Mouse (Mus musculus): ENCODE results near the gene Olfr984. TPM values are rescaled to one million over a fixed set of nuclear protein-coding genes. Genes with fewer than 3 reads are reported as not detected.

Gene Olfr984
- polyA plus RNA-seq, 1 experiment: not detected

DNA sequence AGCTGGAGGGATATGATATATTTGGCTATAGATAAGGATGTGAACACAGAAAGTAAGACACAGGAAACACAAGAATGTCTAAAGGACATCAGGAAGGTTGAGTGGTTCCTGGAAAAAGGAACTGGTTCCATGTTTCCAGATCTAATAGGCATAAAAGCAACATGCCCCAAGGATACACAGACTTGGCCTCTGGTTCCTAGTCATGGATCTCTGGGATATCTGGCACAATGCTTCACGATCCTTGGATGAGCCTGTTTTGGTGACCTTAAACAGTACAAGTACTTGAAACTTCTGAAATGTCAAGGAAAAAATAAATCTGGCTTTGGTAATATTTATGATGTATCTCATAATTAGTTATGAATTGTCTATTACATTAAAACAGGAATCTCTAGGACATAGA is 16.6 kb upstream of the Olfr984 start:
- H3K4me3 ChIP-seq: no peak overlapping the region
- TF ChIP-seq MYOD1 (IDR thresholded peaks at IDR 0.05; ENCODE audit: control insufficient read depth in 1 of 3, insufficient read length in 2 of 3, low read depth in 2 of 3) (no peak), SRF (IDR thresholded peaks at IDR 0.05; ENCODE audit: control insufficient read depth, insufficient read length, low read depth) (no peak), TCF12 (IDR thresholded peaks at IDR 0.05; ENCODE audit: insufficient read depth, poor library complexity, severe bottlenecking) (no peak), MYOG (IDR thresholded peaks at IDR 0.05; ENCODE audit: control insufficient read depth in 1 of 3, insufficient read depth in 1 of 3, insufficient read length in 2 of 3, low read depth in 2 of 3) (no peak), REST (IDR thresholded peaks at IDR 0.05; ENCODE audit: insufficient read depth, insufficient read length) (no peak), CEBPB (IDR thresholded peaks at IDR 0.05; ENCODE audit: insufficient read depth, poor library complexity, severe bottlenecking) (no peak), MAX (IDR thresholded peaks at IDR 0.05; ENCODE audit: low read depth) (no peak), USF1 (IDR thresholded peaks at IDR 0.05; ENCODE audit: low read depth) (no peak), E2F4 (IDR thresholded peaks at IDR 0.05; ENCODE audit: insufficient read depth) (no peak), TCF3 (IDR thresholded peaks at IDR 0.05; ENCODE audit: insufficient read length, low read depth) (no peak), POLR2AphosphoS2 (IDR thresholded peaks at IDR 0.05; ENCODE audit: insufficient read length, low read depth) (no peak)

DNA sequence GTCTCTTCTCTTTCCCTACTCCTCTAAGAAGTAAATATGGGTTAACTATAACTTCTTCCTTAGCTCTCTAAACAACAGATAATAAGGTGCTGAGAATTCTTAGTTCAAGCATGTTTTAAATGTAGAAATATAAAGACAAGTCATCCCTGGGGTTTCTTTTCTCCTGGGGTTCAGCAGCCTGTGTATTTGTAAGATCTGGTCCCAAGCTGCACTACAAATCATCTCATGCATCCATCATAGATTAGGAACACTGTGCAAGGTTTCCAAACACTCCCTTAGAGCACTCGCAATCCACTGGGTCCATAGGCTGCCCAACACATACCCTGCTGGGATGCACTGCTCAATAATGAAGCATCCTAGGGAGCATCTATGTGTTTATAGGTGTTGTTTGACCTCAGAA is 16.1 kb upstream of the Olfr984 start, which contains the start of gene Olfr985:
Gene Olfr985, minus strand, starts transcription at position 101 of the 400 bp plus-strand sequence.
- no peak within 1 kb of the TSS for H3ac ChIP-seq (ENCODE audit: control insufficient read depth, insufficient read length)
- no peak for TF ChIP-seq POLR2AphosphoS2 (IDR thresholded peaks at IDR 0.05; ENCODE audit: insufficient read length, low read depth)
- TF ChIP-seq TCF3 (IDR thresholded peaks at IDR 0.05; ENCODE audit: insufficient read length, low read depth): no peak
- no peak for TF ChIP-seq REST (IDR thresholded peaks at IDR 0.05; ENCODE audit: insufficient read depth, insufficient read length)
- no peak for TF ChIP-seq TCF12 (IDR thresholded peaks at IDR 0.05; ENCODE audit: insufficient read depth, poor library complexity, severe bottlenecking)
- no peak for TF ChIP-seq USF1 (IDR thresholded peaks at IDR 0.05; ENCODE audit: low read depth)
- no peak for TF ChIP-seq MYOG (IDR thresholded peaks at IDR 0.05; ENCODE audit: control insufficient read depth in 1 of 3, insufficient read depth in 1 of 3, insufficient read length in 2 of 3, low read depth in 2 of 3)
- TF ChIP-seq POLR2A (IDR thresholded peaks at IDR 0.05; ENCODE audit: insufficient read length, low read depth): no peak
- TF ChIP-seq MAX (IDR thresholded peaks at IDR 0.05; ENCODE audit: low read depth): no peak
- TF ChIP-seq SRF (IDR thresholded peaks at IDR 0.05; ENCODE audit: control insufficient read depth, insufficient read length, low read depth): no peak
- no peak for TF ChIP-seq E2F4 (IDR thresholded peaks at IDR 0.05; ENCODE audit: insufficient read depth)
- TF ChIP-seq MYOD1 (IDR thresholded peaks at IDR 0.05; ENCODE audit: control insufficient read depth in 1 of 3, insufficient read length in 2 of 3, low read depth in 2 of 3): no peak
- no peak for TF ChIP-seq CEBPB (IDR thresholded peaks at IDR 0.05; ENCODE audit: insufficient read depth, poor library complexity, severe bottlenecking)
- H3K4me2 ChIP-seq (ENCODE audit: low read depth): no peak within 1 kb of the TSS
- no peaks in the 10 kb centered on the region for H3K36me3 ChIP-seq (ENCODE audit: control insufficient read depth, insufficient read depth)
- no peaks in the 10 kb centered on the region for H3K27me3 ChIP-seq (ENCODE audit: control insufficient read depth, insufficient read depth, insufficient read length)
- H3K79me2 ChIP-seq (ENCODE audit: control insufficient read depth, insufficient read depth): no peaks in the 10 kb centered on the region
- no peak within 1 kb of the TSS for H3K4me3 ChIP-seq

More for the DNA sequence above, 16.6 kb upstream of the Olfr984 start:
- H3K4me2 ChIP-seq (ENCODE audit: low read depth): no peak overlapping the region
- no peaks in the 10 kb centered on the region for H3K27me3 ChIP-seq (ENCODE audit: control insufficient read depth, insufficient read depth, insufficient read length)
- H3K79me2 ChIP-seq (ENCODE audit: control insufficient read depth, insufficient read depth): no peaks in the 10 kb centered on the region
- no peaks in the 10 kb centered on the region for H3K36me3 ChIP-seq (ENCODE audit: control insufficient read depth, insufficient read depth)
- H3ac ChIP-seq (ENCODE audit: control insufficient read depth, insufficient read length): no peak overlapping the region

DNA sequence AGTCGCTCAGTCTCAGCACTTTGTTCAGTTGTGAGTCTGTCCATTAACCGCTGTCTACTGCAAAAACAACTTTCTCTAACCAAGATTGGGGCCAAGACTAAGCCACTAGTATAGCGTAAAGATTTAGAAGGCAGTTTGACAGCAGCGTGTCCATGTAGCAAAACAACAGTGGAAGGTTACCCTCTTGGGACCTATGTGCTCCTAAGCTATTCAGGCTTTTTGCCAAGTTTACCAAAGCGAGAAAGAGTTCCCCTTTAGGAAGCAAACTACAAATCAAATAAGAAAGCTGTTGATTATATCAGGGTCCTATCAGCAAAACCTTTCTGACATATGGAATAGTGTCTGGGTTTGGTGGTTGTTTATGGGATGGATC is 3.3 kb upstream of the Olfr984 start:
- Histone ChIP-seq H3ac (ENCODE audit: control insufficient read depth, insufficient read length) (no peak overlapping the region), H3K27me3 (ENCODE audit: control insufficient read depth, insufficient read depth, insufficient read length) (no peaks in the 10 kb centered on the region), H3K36me3 (ENCODE audit: control insufficient read depth, insufficient read depth) (no peaks in the 10 kb centered on the region), H3K79me2 (ENCODE audit: control insufficient read depth, insufficient read depth) (no peaks in the 10 kb centered on the region), H3K4me2 (ENCODE audit: low read depth) (peak overlapping the region; percentile 60), H3K4me3 (no peak overlapping the region)
- TF ChIP-seq E2F4 (IDR thresholded peaks at IDR 0.05; ENCODE audit: insufficient read depth) (no peak), POLR2A (IDR thresholded peaks at IDR 0.05; ENCODE audit: insufficient read length, low read depth) (no peak), USF1 (IDR thresholded peaks at IDR 0.05; ENCODE audit: low read depth) (no peak), CEBPB (IDR thresholded peaks at IDR 0.05; ENCODE audit: insufficient read depth, poor library complexity, severe bottlenecking) (no peak), TCF12 (IDR thresholded peaks at IDR 0.05; ENCODE audit: insufficient read depth, poor library complexity, severe bottlenecking) (no peak), TCF3 (IDR thresholded peaks at IDR 0.05; ENCODE audit: insufficient read length, low read depth) (no peak), REST (IDR thresholded peaks at IDR 0.05; ENCODE audit: insufficient read depth, insufficient read length) (no peak), POLR2AphosphoS2 (IDR thresholded peaks at IDR 0.05; ENCODE audit: insufficient read length, low read depth) (no peak), MAX (IDR thresholded peaks at IDR 0.05; ENCODE audit: low read depth) (no peak), MYOG (IDR thresholded peaks at IDR 0.05; ENCODE audit: control insufficient read depth in 1 of 3, insufficient read depth in 1 of 3, insufficient read length in 2 of 3, low read depth in 2 of 3) (no peak), MYOD1 (IDR thresholded peaks at IDR 0.05; ENCODE audit: control insufficient read depth in 1 of 3, insufficient read length in 2 of 3, low read depth in 2 of 3) (no peak), SRF (IDR thresholded peaks at IDR 0.05; ENCODE audit: control insufficient read depth, insufficient read length, low read depth) (no peak)

DNA sequence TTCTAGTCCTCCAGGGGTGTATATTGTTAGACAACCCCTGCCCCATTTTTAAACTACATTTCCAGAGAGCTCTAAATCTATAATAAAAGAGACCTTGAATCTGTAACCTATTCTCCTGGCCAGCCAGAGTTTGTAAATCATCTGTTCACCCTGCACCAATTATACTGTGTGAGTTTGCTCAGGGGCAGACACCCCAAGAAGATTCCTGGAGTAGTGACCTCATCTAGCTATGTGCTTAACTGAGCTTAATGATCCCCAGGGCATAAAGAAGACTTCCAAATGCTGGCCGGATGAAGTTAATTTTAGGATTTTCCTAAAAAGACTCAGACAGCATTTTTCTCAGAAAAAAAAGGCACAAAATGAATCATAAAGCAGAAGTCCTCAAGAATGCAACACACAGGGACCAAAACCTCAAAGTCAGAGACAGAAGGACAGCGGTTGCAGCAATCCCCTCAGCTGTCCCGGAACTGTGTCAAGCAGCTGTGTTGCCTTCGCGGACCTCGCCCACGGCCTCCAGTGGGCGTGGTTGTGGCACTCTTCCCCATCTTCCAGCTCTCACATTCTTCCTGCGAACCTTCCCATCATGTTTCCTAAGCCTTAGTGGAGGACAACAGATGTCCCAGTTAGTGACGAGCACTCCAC is 2.8 kb upstream of the Olfr984 start:
- TF ChIP-seq TCF12 (IDR thresholded peaks at IDR 0.05; ENCODE audit: insufficient read depth, poor library complexity, severe bottlenecking) (peak; percentile 96), CEBPB (IDR thresholded peaks at IDR 0.05; ENCODE audit: insufficient read depth, poor library complexity, severe bottlenecking) (peak; percentile 66; the same call in 1 of the 2 replicates), E2F4 (IDR thresholded peaks at IDR 0.05; ENCODE audit: insufficient read depth) (no peak), TCF3 (IDR thresholded peaks at IDR 0.05; ENCODE audit: insufficient read length, low read depth) (peak; percentile 94), SRF (IDR thresholded peaks at IDR 0.05; ENCODE audit: control insufficient read depth, insufficient read length, low read depth) (no peak), REST (IDR thresholded peaks at IDR 0.05; ENCODE audit: insufficient read depth, insufficient read length) (no peak), USF1 (IDR thresholded peaks at IDR 0.05; ENCODE audit: low read depth) (no peak), MYOG (IDR thresholded peaks at IDR 0.05; ENCODE audit: control insufficient read depth in 1 of 3, insufficient read depth in 1 of 3, insufficient read length in 2 of 3, low read depth in 2 of 3) (peak; percentile 93 to 100 (median 99)), MYOD1 (IDR thresholded peaks at IDR 0.05; ENCODE audit: control insufficient read depth in 1 of 3, insufficient read length in 2 of 3, low read depth in 2 of 3) (peak; percentile 61 to 99 (median 98)), MAX (IDR thresholded peaks at IDR 0.05; ENCODE audit: low read depth) (no peak)
- Histone ChIP-seq H3K4me3 (no peak overlapping the region), H3K4me2 (ENCODE audit: low read depth) (peak overlapping the region; percentile 60), H3K27me3 (ENCODE audit: control insufficient read depth, insufficient read depth, insufficient read length) (no peaks in the 10 kb centered on the region), H3K79me2 (ENCODE audit: control insufficient read depth, insufficient read depth) (no peaks in the 10 kb centered on the region), H3K36me3 (ENCODE audit: control insufficient read depth, insufficient read depth) (no peaks in the 10 kb centered on the region), H3ac (ENCODE audit: control insufficient read depth, insufficient read length) (no peak overlapping the region)

All from myocyte (in vitro differentiated cells).